10 mouse cellular contexts compared by ENCODE assay signal in the genomic region with DNA sequence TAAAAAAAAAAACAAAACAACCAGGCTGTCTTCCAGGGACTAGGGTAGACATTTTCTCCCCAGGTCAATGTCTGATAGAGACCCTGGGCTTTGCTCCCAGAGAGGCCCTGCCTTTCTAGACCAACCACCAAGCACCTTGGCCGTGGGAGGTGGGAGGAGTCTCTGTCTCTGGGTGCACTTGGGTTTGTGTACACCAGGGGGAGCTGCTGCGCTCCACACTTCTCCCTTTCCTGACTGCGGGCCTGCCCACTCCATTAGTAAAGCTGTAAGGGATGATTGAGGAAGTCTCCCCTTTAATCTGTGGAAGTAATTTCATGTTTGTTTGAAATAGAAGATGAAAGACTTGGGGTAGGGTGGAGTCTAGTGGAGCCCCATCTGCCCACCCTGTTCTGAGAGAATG. TPM values are rescaled to one million over a fixed set of nuclear protein-coding genes. Genes with fewer than 3 reads are reported as not detected.
DNase-seq lines count a peak whose midpoint lies in the region; ATAC-seq and TF ChIP-seq lines count a peak whose summit lies in the region.
"Had no signal": no experiment of that assay in that cellular context is flagged by ENCODE, and none has a peak within 500 bp of the region (broad histone marks: within the 10 kb centered on the region; RNA-seq: fewer than 3 reads in every experiment).

No protein-coding gene starts in this region.

- no peak overlapping the region for H3K9ac ChIP-seq in forebrain, postnatal 0 days
- no peak overlapping the region for H3K9ac ChIP-seq in forebrain, embryonic 13.5 days
- H3K9ac ChIP-seq: embryonic facial prominence, embryonic 13.5 days had no signal

- H3K27me3 ChIP-seq in forebrain, postnatal 0 days (ENCODE audit: insufficient read depth, low read length), result no peaks in the 10 kb centered on the region
- H3K27me3 ChIP-seq in forebrain, embryonic 13.5 days, result peaks cover 61% of the 10 kb centered on the region
- H3K27me3 ChIP-seq: embryonic facial prominence, embryonic 13.5 days; limb, embryonic 12.5 days had no signal

- WGBS in forebrain, postnatal 0 days, result 60% methylated on average over 3 of the region's 3 CpGs
- 51% methylated on average over 3 of the region's 3 CpGs for WGBS in forebrain, embryonic 13.5 days

- TF ChIP-seq POLR2A in brain, embryonic 14.5 days (IDR thresholded peaks at IDR 0.05; ENCODE audit: borderline replicate concordance, extremely low read depth, insufficient read depth, insufficient read length, poor library complexity, severe bottlenecking), result no peak

- TF ChIP-seq CTCF in forebrain, postnatal 0 days (IDR thresholded peaks at IDR 0.05; ENCODE audit: low read depth), result peak; percentile 68
- peak; percentile 69 for TF ChIP-seq CTCF in brain, embryonic 14.5 days (IDR thresholded peaks at IDR 0.05; ENCODE audit: borderline replicate concordance, extremely low read depth, insufficient read depth, insufficient read length)

- H3K4me1 ChIP-seq in forebrain, postnatal 0 days (ENCODE audit: insufficient read depth), result no peaks in the 10 kb centered on the region
- H3K4me1 ChIP-seq in forebrain, embryonic 13.5 days, result peaks cover 14% of the 10 kb centered on the region

- peak; percentile 41 for DNase-seq in forebrain, postnatal 0 days
- DNase-seq in ovary, postnatal 14 days (ENCODE audit: low spot score), result peak; percentile 33
- no peak for DNase-seq in ovary, postnatal 10 days (ENCODE audit: low spot score)
- DNase-seq in brain, embryonic 14.5 days (ENCODE audit: low read depth), result no peak
- peak; percentile 37 to 72 for DNase-seq in kidney, postnatal 36 days
- DNase-seq in urinary bladder, postnatal 14 days (ENCODE audit: low spot score), result peak; percentile 57

- H3K4me2 ChIP-seq in forebrain, postnatal 0 days (ENCODE audit: low read depth), result no peak overlapping the region
- H3K4me2 ChIP-seq in forebrain, embryonic 13.5 days, result no peak overlapping the region
- H3K4me2 ChIP-seq: embryonic facial prominence, embryonic 13.5 days; limb, embryonic 12.5 days had no signal

- H3K27ac ChIP-seq in forebrain, postnatal 0 days (ENCODE audit: low read depth, low read length), result no peak overlapping the region
- no peak overlapping the region for H3K27ac ChIP-seq in forebrain, embryonic 13.5 days

- no peaks in the 10 kb centered on the region for H3K9me3 ChIP-seq in forebrain, postnatal 0 days (ENCODE audit: low read length)
- H3K9me3 ChIP-seq in forebrain, embryonic 13.5 days (replicated peaks), result no peaks in the 10 kb centered on the region; the same call in 1 of the 2 replicates
- H3K9me3 ChIP-seq: embryonic facial prominence, embryonic 13.5 days; limb, embryonic 12.5 days had no signal

- H3K4me3 ChIP-seq in forebrain, postnatal 0 days (ENCODE audit: low read depth, low read length), result no peak overlapping the region
- H3K4me3 ChIP-seq in forebrain, embryonic 13.5 days, result no peak overlapping the region
- H3K4me3 ChIP-seq: embryonic facial prominence, embryonic 13.5 days; limb, embryonic 12.5 days had no signal

- peaks cover 29% of the 10 kb centered on the region for H3K36me3 ChIP-seq in forebrain, postnatal 0 days (ENCODE audit: insufficient read depth)
- peaks cover 34% of the 10 kb centered on the region for H3K36me3 ChIP-seq in forebrain, embryonic 13.5 days (ENCODE audit: poor library complexity, severe bottlenecking)

- no peak for ATAC-seq in forebrain, postnatal 0 days
- no peak for ATAC-seq in forebrain, embryonic 13.5 days
- peak; percentile 64 for ATAC-seq in monocyte, adult 5-6 weeks (replicated peaks; ENCODE audit: insufficient number of reproducible peaks, low FRiP score, low TSS enrichment, poor library complexity, severe bottlenecking)

RNA-seq across cellular contexts. Expression of gene Gm17018, which starts 20.8 kb away (rescaled TPM):
- 20.7 and 26.4 TPM in 2 replicates for total RNA-seq in forebrain, postnatal 0 days (2014; rRNA removed)
- 61.4 and 69.6 TPM in 2 replicates for polyA plus RNA-seq in forebrain, postnatal 0 days (2015; fragmentation: Nextera tagmentation; extraction: Ambion mirVana)
- 44.0 and 48.1 TPM in 2 replicates for polyA plus RNA-seq in forebrain, embryonic 13.5 days (2015; fragmentation: Nextera tagmentation; extraction: Ambion mirVana)
- 18.8 and 24.1 TPM in 2 replicates for polyA plus RNA-seq in brain, embryonic 14.5 days (2012; rRNA removed)
- 16.6 to 18.7 TPM (median 16.9 TPM) in 3 replicates for total RNA-seq in monocyte, adult 5-6 weeks (2017)

RNA-seq across cellular contexts. Expression of gene Poll, which starts 20.9 kb away (rescaled TPM):
- total RNA-seq in forebrain, postnatal 0 days (2014; rRNA removed), result 10.9 and 11.8 TPM in 2 replicates
- polyA plus RNA-seq in forebrain, postnatal 0 days (2015; fragmentation: Nextera tagmentation; extraction: Ambion mirVana), result 9.1 and 10.8 TPM in 2 replicates
- polyA plus RNA-seq in forebrain, embryonic 13.5 days (2015; fragmentation: Nextera tagmentation; extraction: Ambion mirVana), result 16.2 and 16.7 TPM in 2 replicates
- 11.4 and 12.7 TPM in 2 replicates for polyA plus RNA-seq in brain, embryonic 14.5 days (2012; rRNA removed)
- total RNA-seq in monocyte, adult 5-6 weeks (2017), result 4.7 to 6.3 TPM (median 5.7 TPM) in 3 replicates

Comparison
In these comparisons a context has a peak if more than half of its experiments do, and no peak if none do; other contexts are left out.
1. DNase-seq: peak in forebrain, postnatal 0 days (single experiment), ovary, postnatal 14 days (single experiment), kidney, postnatal 36 days (2 of 2) and urinary bladder, postnatal 14 days (single experiment); none in ovary, postnatal 10 days (single experiment) and brain, embryonic 14.5 days (single experiment).